Mouse (Mus musculus) lung, embryonic 15.5 days (tissue): Measurements from ENCODE around the gene Klhl5. TPM values are rescaled to one million over a fixed set of nuclear protein-coding genes. Genes with fewer than 3 reads are reported as not detected.

Experiments
- ATAC-seq: fragments of 200-750 bp; cut with Nextera tagmentation; 2 replicates; pipeline ENCODE4 v1.8.0; 2017; ENCODE audit warnings: moderate number of reproducible peaks, borderline replicate concordance; ENCODE audit not compliant: low FRiP score, low TSS enrichment; ENCODE audit errors: extremely low read depth
- H3K27ac ChIP-seq: fragments of 300-500 bp; sonication (generic); 2 replicates; pipeline ENCODE4 v1.5.1; 2015; ENCODE audit warnings: moderate library complexity, mild to moderate bottlenecking, inconsistent platforms
- H3K27me3 ChIP-seq: fragments of 300-500 bp; sonication (generic); 2 replicates; pipeline ENCODE4 v1.6.1; 2015; ENCODE audit warnings: inconsistent platforms
- H3K36me3 ChIP-seq: fragments of 300-500 bp; sonication (generic); 2 replicates; pipeline ENCODE4 v1.6.1; 2015; ENCODE audit warnings: inconsistent platforms
- H3K4me1 ChIP-seq: fragments of 300-500 bp; sonication (generic); 2 replicates; pipeline ENCODE4 v1.6.1; 2015; ENCODE audit warnings: inconsistent platforms
- H3K4me2 ChIP-seq: fragments of 300-500 bp; sonication (generic); 2 replicates; pipeline ENCODE4 v1.6.1; 2015; ENCODE audit warnings: inconsistent platforms, mild to moderate bottlenecking, moderate library complexity
- H3K4me3 ChIP-seq: fragments of 300-500 bp; sonication (generic); 2 replicates; pipeline ENCODE4 v1.5.1; 2015; ENCODE audit warnings: mild to moderate bottlenecking, inconsistent platforms
- H3K9ac ChIP-seq: fragments of 300-500 bp; sonication (generic); 2 replicates; pipeline ENCODE4 v1.6.1; 2015; ENCODE audit warnings: inconsistent platforms
- H3K9me3 ChIP-seq: fragments of 300-500 bp; sonication (generic); 2 replicates; pipeline ENCODE4 v1.6.1; 2016; ENCODE audit warnings: inconsistent platforms
- whole genome bisulfite sequencing: fragments of 180-500 bp; shearing (Covaris S2); methylation state at CpG from one replicate; pipeline ENCODE4 v1.1.7; 2015; 5-methylcytosine and 5-hydroxymethylcytosine counted together
- polyA plus RNA-seq: library from polyadenylated mRNA; unstranded; fragments of >200 nt; fragmentation: Nextera tagmentation; extraction: Ambion mirVana; gene quantifications from 2 replicates; pipeline ENCODE4 v1.2.1, GENCODE M21; 2015

Klhl5 gene
- polyA plus RNA-seq, 1 experiment from 2014 or later, result 28.6 TPM

DNA sequence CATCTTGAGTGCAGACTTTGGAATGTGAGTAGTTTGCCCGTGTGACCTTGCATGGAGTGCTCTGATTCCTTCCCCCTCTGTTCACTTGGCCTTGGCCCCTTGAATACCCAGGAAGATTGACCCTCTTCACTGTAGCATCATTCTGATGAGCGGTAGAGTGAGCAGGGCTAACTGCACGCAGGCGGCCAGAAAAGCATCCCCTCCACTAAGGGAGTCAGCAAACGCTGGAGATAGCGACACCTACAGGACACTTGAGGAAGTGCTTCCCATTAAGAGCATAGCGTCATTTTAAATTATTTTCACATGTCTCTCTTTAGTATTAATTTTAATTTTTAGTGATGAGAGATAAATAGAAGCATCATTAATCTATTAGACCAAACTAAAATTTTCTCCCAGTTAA lies 106.0 kb downstream of the Klhl5 start:
- H3K4me3 ChIP-seq, result no peak overlapping the region
- ATAC-seq, result no peak
- no peak overlapping the region for H3K9ac ChIP-seq
- no peak overlapping the region for H3K4me2 ChIP-seq
- no peaks in the 10 kb centered on the region for H3K4me1 ChIP-seq
- no peaks in the 10 kb centered on the region for H3K36me3 ChIP-seq
- no peak overlapping the region for H3K27ac ChIP-seq
- WGBS, result 23% methylated on average over 7 of the region's 7 CpGs
- H3K27me3 ChIP-seq, result no peaks in the 10 kb centered on the region
- H3K9me3 ChIP-seq, result no peaks in the 10 kb centered on the region

Other genes starting within 250 kb of the Klhl5 start
- 0.36 and 0.46 TPM in 2 replicates for gene Tlr1, start 174.0 kb upstream of the Klhl5 start, polyA plus RNA-seq
- gene Tlr6, start 147.4 kb upstream of the Klhl5 start, polyA plus RNA-seq, result 0.86 and 0.92 TPM in 2 replicates
- gene Fam114a1, start 137.5 kb upstream of the Klhl5 start, polyA plus RNA-seq, result 54.2 and 55.1 TPM in 2 replicates
- gene Tmem156, start 15.4 kb upstream of the Klhl5 start, polyA plus RNA-seq, result 0.42 and 0.50 TPM in 2 replicates
- gene Wdr19, start 92.2 kb downstream of the Klhl5 start, polyA plus RNA-seq, result 9.7 and 10.5 TPM in 2 replicates
- 80.3 and 84.4 TPM in 2 replicates for gene Rfc1, start 228.1 kb downstream of the Klhl5 start, polyA plus RNA-seq
- 0.08 TPM in 1 of 2 replicates, not detected in the other for gene Klb, start 240.8 kb downstream of the Klhl5 start, polyA plus RNA-seq